Mouse (Mus musculus): Measurements from ENCODE around the gene Mamdc2. TPM values are rescaled to one million over a fixed set of nuclear protein-coding genes. Genes with fewer than 3 reads are reported as not detected.
A peak's percentile ranks its signal among the peaks of the same experiment; 100 is the strongest.

Gene Mamdc2
- polyA plus RNA-seq, 1 experiment: 1.4 TPM

DNA sequence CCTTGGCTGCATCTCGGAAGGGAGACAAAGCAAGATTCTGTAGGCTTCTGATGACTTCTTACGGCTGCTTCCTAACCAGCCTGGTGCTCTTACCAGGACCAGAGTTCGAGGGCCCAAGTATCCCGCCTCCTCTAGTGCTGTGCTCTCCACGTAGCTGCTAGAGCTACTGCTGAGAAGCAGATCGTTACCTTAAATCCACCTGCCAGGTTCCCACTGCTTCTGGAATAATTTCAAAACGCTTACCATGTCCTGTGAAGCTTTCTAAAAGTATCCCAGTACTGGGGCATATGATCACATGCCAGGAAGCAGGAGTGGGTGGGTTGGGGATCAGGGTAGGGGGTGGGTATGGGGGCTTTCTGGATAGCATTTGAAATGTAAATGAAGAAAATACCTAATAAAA is 141.6 kb downstream of the Mamdc2 start:
- TF ChIP-seq CTCF (IDR thresholded peaks at IDR 0.05; ENCODE audit: borderline replicate concordance, extremely low read depth, insufficient read depth, insufficient read length) (no peak), POLR2A (IDR thresholded peaks at IDR 0.05; ENCODE audit: borderline replicate concordance, extremely low read depth, insufficient read depth, insufficient read length, poor library complexity, severe bottlenecking) (no peak)
- no peak for DNase-seq (ENCODE audit: low read depth)

DNA sequence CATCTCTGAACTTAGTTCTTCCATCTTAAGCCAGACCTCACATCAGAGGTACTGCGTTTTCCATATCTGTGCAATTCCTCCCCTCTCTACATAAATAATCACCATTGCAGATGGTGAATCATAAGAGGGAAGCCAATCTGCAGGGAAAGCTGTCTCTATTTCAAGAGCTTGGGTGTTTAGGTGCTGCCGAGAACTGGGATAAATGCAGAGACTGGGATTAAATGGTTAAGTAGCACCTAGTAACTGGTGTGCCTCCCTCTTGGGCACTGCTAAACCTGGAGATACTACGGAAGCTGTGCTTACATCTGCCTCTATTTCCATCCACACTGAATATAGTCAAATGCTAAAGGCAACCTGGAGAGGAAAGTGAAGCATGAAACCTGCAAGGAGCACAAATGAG is 148.3 kb downstream of the Mamdc2 start:
- TF ChIP-seq POLR2A (IDR thresholded peaks at IDR 0.05; ENCODE audit: borderline replicate concordance, extremely low read depth, insufficient read depth, insufficient read length, poor library complexity, severe bottlenecking) (no peak), CTCF (IDR thresholded peaks at IDR 0.05; ENCODE audit: borderline replicate concordance, extremely low read depth, insufficient read depth, insufficient read length) (no peak)
- DNase-seq (ENCODE audit: low read depth): no peak

DNA sequence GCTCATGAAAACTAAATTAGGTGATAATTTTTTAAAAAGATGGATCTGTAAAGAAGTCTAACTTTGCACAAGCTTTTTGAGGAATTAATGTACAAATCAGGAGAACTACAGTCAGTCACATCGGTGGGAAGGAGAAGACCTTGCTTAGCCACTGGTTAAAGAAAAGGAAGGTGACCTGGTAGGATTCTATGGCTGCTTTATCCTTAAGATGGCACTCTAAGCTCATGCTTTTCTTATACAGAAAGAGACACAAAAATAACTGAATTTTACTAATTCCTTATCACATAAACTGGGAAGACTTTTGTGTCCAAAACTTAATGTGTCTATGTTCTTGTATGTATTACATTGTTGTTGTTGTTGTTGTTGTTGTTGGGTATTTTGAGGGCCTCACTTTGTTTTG is 149.3 kb downstream of the Mamdc2 start:
- no peak for DNase-seq (ENCODE audit: low read depth)
- TF ChIP-seq CTCF (IDR thresholded peaks at IDR 0.05; ENCODE audit: borderline replicate concordance, extremely low read depth, insufficient read depth, insufficient read length) (no peak), POLR2A (IDR thresholded peaks at IDR 0.05; ENCODE audit: borderline replicate concordance, extremely low read depth, insufficient read depth, insufficient read length, poor library complexity, severe bottlenecking) (no peak)

DNA sequence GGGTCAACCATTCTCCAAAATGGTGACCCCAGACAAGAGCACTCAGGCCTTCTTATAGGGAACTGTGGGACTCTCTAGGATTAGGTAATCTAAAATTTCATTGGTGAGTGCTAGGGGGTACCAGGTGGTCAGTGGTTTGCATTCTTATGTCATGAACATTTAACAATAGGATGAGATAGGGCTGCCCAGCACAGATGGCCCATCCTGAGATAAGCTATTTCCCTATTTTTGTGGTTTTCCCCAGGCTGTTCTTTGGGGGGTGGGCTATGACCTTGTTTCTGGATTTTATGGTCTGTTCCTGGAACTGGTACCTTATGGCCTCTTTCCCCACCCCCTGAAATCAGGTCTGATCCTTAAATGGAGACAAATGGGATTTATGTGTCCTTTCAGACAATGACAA is 151.1 kb downstream of the Mamdc2 start:
- TF ChIP-seq POLR2A (IDR thresholded peaks at IDR 0.05; ENCODE audit: borderline replicate concordance, extremely low read depth, insufficient read depth, insufficient read length, poor library complexity, severe bottlenecking) (no peak), CTCF (IDR thresholded peaks at IDR 0.05; ENCODE audit: borderline replicate concordance, extremely low read depth, insufficient read depth, insufficient read length) (no peak)
- DNase-seq (ENCODE audit: low read depth): no peak

DNA sequence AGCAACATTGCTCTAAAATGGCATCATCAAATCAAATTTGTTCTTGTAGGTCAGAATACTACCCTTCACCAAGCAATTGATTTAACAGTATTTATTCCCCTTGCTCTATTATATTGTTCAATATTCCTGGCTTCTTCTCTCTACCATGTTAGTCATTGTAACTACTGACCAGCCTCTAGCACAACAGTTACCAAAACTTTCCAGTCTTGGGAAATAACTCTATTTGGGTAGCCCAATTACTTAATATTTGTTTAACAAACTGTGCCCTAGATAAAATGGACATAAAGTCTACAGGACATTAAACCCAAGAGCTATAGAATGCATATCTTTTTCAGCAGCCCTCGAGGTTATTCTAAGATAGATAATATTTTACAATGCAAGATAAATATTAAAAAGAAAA is 159.0 kb downstream of the Mamdc2 start:
- no peak for TF ChIP-seq POLR2A (IDR thresholded peaks at IDR 0.05; ENCODE audit: borderline replicate concordance, extremely low read depth, insufficient read depth, insufficient read length, poor library complexity, severe bottlenecking)
- TF ChIP-seq CTCF (IDR thresholded peaks at IDR 0.05; ENCODE audit: borderline replicate concordance, extremely low read depth, insufficient read depth, insufficient read length): no peak
- no peak for DNase-seq (ENCODE audit: low read depth)

- TF ChIP-seq CTCF (IDR thresholded peaks at IDR 0.05; ENCODE audit: borderline replicate concordance, extremely low read depth, insufficient read depth, insufficient read length) (no peak), POLR2A (IDR thresholded peaks at IDR 0.05; ENCODE audit: borderline replicate concordance, extremely low read depth, insufficient read depth, insufficient read length, poor library complexity, severe bottlenecking) (no peak)
- DNase-seq (ENCODE audit: low read depth): no peak
Measured at GRCm38 (mm10) chr19:23281911-23282660, 166.2 kb downstream of the Mamdc2 start.

- TF ChIP-seq POLR2A (IDR thresholded peaks at IDR 0.05; ENCODE audit: borderline replicate concordance, extremely low read depth, insufficient read depth, insufficient read length, poor library complexity, severe bottlenecking) (no peak), CTCF (IDR thresholded peaks at IDR 0.05; ENCODE audit: borderline replicate concordance, extremely low read depth, insufficient read depth, insufficient read length) (no peak)
- DNase-seq (ENCODE audit: low read depth): no peak
Measured at GRCm38 (mm10) chr19:23274054-23274724, 174.1 kb downstream of the Mamdc2 start.

DNA sequence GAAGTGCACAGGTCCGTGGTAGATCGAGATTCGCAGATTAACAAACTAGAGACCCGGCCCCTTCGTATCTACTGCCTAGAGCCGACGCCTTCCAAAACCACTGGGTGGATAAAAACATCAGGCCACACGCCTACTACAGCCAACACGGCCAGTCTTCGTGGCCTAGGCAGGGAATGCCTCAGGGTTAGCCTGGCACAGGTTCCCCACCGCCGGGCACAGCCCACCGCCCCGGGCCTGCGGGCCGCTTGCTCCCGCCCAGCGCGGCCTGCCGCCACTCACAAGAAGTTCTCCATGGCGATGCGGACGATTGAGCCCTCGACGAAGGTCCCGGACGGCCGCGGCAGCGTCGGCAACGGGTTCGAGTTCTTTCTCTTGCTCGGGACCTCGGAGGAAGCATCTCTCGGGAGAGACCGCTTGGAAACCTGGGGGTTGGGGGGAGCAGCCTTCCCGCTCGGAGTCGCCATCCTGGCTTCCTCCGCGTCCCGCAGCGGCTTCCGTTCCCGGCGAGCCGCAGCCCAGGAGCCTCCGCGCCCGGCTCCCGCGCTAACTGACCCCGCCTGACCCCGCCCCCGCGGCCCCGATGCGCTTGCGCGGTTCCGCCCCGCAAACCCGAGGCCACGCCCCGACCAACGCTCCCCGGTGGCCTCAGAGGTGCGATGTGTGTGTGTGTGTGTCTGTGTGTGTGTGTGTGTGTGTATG is 174.7 kb downstream of the Mamdc2 start, which contains the start of gene Smc5:
Smc5 (minus strand) TSS at position 543 of the 699 bp plus-strand sequence.
- TF ChIP-seq CTCF (IDR thresholded peaks at IDR 0.05; ENCODE audit: borderline replicate concordance, extremely low read depth, insufficient read depth, insufficient read length) (no peak), POLR2A (IDR thresholded peaks at IDR 0.05; ENCODE audit: borderline replicate concordance, extremely low read depth, insufficient read depth, insufficient read length, poor library complexity, severe bottlenecking) (peak; percentile 79)

GRCm38 (mm10) chr19:23256771-23257170 is 191.5 kb downstream of the Mamdc2 start:
- TF ChIP-seq POLR2A (IDR thresholded peaks at IDR 0.05; ENCODE audit: borderline replicate concordance, extremely low read depth, insufficient read depth, insufficient read length, poor library complexity, severe bottlenecking): no peak
- no peak for DNase-seq (ENCODE audit: low read depth)

More for the DNA sequence above, 174.7 kb downstream of the Mamdc2 start, which contains the start of gene Smc5:
- peak; percentile 93 for DNase-seq (ENCODE audit: low read depth)

Other genes starting within 250 kb of the Mamdc2 start
- gene Smc5, start 174.5 kb downstream of the Mamdc2 start, polyA plus RNA-seq (2012; rRNA removed): 40.9 and 46.3 TPM in 2 replicates
- 1.0 and 1.8 TPM in 2 replicates for gene 1700028P14Rik, start 204.4 kb upstream of the Mamdc2 start, polyA plus RNA-seq (2012; rRNA removed)
- gene Ptar1, start 239.0 kb upstream of the Mamdc2 start, polyA plus RNA-seq (2012; rRNA removed): 4.4 and 6.4 TPM in 2 replicates

Measured in brain, embryonic 14.5 days (tissue).